Mouse (Mus musculus) testis, adult 2 months (tissue): ENCODE measurements around the gene Kcnip4. TPM values are rescaled to one million over a fixed set of nuclear protein-coding genes. Genes with fewer than 3 reads are reported as not detected.

ENCODE experiments used
- H3K27ac ChIP-seq: fragments of 200-500 bp; 2 replicates; pipeline ENCODE4 v1.5.1; 2012; ENCODE audit warnings: low read depth, low read length; ENCODE audit not compliant: control insufficient read depth, insufficient read depth
- H3K27me3 ChIP-seq: fragments of 200-500 bp; 2 replicates; pipeline ENCODE4 v1.6.1; 2012; ENCODE audit warnings: mild to moderate bottlenecking, low read length, moderate library complexity; ENCODE audit not compliant: control insufficient read depth, insufficient read depth
- H3K36me3 ChIP-seq: fragments of 200-500 bp; 2 replicates; pipeline ENCODE4 v1.6.1; 2012; ENCODE audit warnings: mild to moderate bottlenecking, low read length; ENCODE audit not compliant: control insufficient read depth, insufficient read depth
- H3K4me1 ChIP-seq: fragments of 200-500 bp; 2 replicates; pipeline ENCODE4 v1.6.1; 2012; ENCODE audit warnings: low read length; ENCODE audit not compliant: control insufficient read depth, insufficient read depth
- H3K4me3 ChIP-seq: fragments of 200-500 bp; 2 replicates; pipeline ENCODE4 v1.5.1; 2012; ENCODE audit warnings: low read depth, mild to moderate bottlenecking, low read length, moderate library complexity, mixed read lengths; ENCODE audit not compliant: control insufficient read depth
- CTCF ChIP-seq: fragments of 200-500 bp; IDR thresholded peaks from 2 replicates; pipeline ENCODE4 v1.5.1; 2012; ENCODE audit warnings: low read depth, mild to moderate bottlenecking, inconsistent platforms, low read length, moderate library complexity; ENCODE audit not compliant: control insufficient read depth, insufficient read depth, insufficient replicate concordance
- POLR2A ChIP-seq: fragments of 200-500 bp; IDR thresholded peaks from 2 replicates; pipeline ENCODE4 v1.6.1; 2012; ENCODE audit warnings: low read depth, mild to moderate bottlenecking, inconsistent platforms, low read length, moderate library complexity; ENCODE audit not compliant: control insufficient read depth
- polyA plus RNA-seq: library from polyadenylated mRNA; depleted of rRNA; stranded (reverse); fragments of >200 nt; gene quantifications from 2 replicates; pipeline ENCODE4 v1.2.3, GENCODE M21; 2012

The Kcnip4 gene
- polyA plus RNA-seq, 1 experiment, result 2.2 TPM

- no peaks in the 10 kb centered on the region for H3K36me3 ChIP-seq
- H3K27ac ChIP-seq, result no peak overlapping the region
- H3K27me3 ChIP-seq, result no peaks in the 10 kb centered on the region
- no peak overlapping the region for H3K4me3 ChIP-seq
- H3K4me1 ChIP-seq, result no peaks in the 10 kb centered on the region
- TF ChIP-seq CTCF (no peak), POLR2A (no peak)
These were observed 1179.4 kb downstream of the Kcnip4 start for GRCm38 (mm10) chr5:48345095-48345982.

DNA sequence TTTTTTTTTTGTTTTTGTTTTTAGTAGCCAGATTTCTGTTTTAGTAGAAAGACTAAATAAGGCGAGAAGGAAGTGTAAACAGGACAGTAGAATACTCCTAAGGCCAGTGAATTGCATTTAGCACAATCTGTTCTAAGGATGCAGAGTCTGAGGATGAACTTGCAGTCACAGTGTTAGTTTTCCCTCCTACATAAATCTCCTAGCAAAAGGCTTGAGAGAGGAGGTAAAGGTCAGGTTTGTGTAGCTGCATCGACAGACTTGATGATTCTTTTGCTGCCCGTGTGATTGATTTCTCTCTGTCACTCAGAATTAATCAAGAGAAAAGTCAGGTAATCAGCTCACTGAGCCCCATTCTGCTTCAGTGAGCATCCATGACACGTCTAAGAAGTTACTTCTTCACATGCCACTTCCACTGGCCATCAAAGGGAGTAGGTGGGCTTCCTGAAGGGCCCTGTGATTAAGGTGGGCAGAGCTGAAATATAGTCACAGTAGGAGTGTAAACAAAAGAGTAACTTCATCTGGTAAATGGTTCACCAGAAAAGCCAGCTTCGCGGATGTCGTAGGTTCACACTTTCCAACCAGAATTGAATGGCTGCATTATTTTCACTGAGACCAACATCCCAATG, 1183.8 kb downstream of the Kcnip4 start:
- Histone ChIP-seq H3K4me3 (no peak overlapping the region), H3K27me3 (no peaks in the 10 kb centered on the region), H3K4me1 (no peaks in the 10 kb centered on the region), H3K36me3 (no peaks in the 10 kb centered on the region), H3K27ac (no peak overlapping the region)
- TF ChIP-seq CTCF (no peak), POLR2A (no peak)
